Mouse (Mus musculus) thymus, postnatal 14 days (tissue): ENCODE results near the gene Setd3.

Source experiments
- DNase-seq: peaks from one replicate; pipeline ENCODE4 v3.0.0; 2021

The Setd3 gene

DNA sequence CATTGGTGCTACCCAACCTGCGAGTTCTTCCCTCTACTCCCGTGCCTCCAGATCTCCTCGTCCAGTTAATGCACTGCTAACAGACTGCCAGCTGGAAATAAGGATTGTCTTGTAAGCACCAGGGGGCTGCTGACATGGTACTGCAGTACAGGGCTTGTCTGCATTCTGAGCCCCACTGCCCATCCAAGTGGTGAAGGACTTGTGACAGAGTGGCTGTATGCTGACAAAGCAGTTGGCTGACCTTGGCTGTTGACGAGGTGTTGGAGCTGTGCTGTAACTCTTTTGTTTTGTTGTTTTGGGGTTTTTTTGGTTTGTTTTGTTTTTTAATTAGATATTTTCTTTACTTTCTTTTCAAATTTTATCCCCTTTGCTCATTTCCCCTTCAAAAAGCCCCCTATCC is 19.3 kb upstream of the Setd3 start:
- no peak for DNase-seq

- DNase-seq = no peak
These were observed 16.6 kb upstream of the Setd3 start for GRCm38 (mm10) chr12:108195761-108196160.

- DNase-seq = no peak
These were observed 14.8 kb upstream of the Setd3 start for GRCm38 (mm10) chr12:108193878-108194277.

DNA sequence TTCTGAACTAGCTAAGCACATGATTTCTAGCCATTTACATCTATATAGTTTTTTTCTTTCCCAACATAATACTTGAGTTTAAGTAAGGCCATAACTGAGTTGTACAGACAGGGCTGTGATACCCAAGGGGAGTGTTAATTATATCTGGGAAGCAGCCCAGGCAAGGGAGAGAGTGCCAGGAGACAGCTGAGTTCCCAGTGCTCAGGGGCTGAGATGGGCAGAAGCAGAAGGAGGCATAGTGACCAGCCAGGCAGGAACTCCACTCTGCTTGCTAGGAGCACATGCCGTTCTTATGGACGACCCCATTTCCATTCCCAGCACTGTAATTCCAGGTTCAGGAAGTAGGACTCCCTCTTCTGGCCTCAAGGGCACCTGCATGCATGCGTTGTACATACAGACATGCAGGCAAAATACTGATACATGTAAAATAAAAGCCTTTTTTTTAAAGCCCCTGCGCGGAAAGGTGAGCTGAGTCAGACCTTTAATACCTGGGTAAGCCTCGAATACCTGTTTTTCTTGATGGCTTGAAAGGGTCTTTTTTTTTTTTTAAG is 8.5 kb upstream of the Setd3 start:
- no peak for DNase-seq

GRCm38 (mm10) chr12:108181716-108182115 is 2.6 kb upstream of the Setd3 start:
- no peak for DNase-seq

- peak; percentile 99 for DNase-seq
These were observed 480 bp upstream of the Setd3 start, which contains the start of gene Ccnk for GRCm38 (mm10) chr12:108179321-108180266. Gene Ccnk (plus strand): TSS chr12:108179579.

DNA sequence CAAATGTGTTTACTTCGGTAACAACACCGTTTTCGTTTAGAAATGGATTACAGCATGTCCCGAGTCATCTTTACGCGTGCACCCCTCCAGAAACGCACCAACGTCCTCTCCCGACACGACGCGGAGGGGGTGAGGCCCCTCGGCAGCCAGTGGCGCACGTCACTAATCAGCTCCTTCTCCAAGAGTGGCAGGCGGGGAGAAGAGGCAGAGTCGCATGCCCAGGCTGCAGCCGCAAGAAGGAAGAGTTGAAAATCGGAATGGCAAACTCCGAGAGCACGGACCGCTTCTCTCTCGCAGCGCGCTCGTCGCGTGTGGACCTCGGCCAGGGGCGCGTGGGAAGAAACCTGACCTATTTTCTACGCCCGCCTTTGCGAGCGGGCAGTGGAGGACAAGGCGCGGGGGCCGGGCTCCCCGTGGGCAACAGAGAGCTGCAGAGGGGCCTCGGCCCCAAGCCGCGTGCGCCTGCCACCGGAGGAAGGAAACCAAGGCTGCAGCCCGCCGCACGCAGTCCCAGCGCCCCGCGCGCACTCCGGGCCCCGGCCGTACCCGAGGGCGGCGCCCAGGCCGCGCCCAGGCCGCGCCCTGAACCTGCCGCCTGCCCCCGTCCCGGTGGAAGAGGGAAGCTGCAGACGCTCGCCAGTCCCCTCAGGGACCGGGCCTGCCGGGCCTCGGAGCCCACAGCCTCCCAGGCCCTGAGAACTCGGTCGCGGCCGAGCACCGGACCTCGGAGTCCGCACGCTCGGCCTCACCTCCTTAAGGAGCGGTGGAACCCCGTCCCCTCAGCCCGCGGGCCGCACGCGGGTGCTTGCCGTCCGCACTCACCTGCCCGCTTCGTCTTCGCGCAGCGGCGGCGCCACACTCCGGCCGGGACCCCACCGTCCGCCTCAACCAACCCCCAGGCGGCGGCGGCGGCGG is 526 bp downstream of the Setd3 start:
- DNase-seq = peak; percentile 67

GRCm38 (mm10) chr12:108176366-108176765 is 2.7 kb downstream of the Setd3 start:
- no peak for DNase-seq

DNA sequence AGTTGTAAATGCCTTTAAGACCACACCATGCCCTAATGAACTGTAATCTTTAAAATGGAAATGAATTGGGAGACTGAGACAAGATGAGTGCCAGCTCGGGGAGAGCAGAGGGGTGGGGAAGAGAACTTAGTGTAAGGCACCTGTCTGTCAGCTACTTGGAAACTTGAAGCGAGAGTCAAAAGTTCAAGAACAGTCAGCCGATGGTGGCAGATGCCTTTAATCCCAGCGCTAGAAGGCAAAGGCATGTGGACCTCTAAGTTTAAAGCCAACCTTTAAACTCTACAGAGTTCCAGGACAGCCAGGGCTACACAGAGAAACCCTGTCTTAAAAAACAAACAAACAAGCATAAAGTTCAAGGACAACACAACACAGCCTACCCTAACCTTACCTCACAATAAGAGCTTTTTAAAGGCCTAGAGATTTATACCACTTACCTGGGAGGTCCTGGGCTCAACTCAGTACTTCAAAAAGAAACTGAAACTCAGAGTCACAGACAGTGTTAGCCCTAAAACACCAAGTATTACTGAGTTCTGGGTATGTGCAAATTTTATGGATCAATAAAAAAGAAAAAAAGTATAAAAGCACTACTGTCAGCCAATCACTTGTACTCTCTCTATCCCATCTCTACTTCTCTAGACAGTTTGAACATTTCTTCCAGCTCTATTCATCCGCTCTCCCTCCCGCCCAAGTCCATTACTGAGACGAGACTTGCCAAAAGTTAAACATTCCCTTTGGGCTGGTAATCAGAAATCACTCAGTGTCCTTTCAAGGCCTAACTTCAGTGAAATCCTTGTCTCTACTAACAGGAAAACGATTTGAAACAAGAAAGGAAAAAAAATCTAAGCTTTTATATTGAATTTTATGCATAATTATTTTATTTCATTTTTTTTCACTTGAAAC is 4.3 kb downstream of the Setd3 start:
- no peak for DNase-seq

GRCm38 (mm10) chr12:108172639-108173038 is 6.5 kb downstream of the Setd3 start:
- no peak for DNase-seq

GRCm38 (mm10) chr12:108171336-108171735 is 7.8 kb downstream of the Setd3 start:
- DNase-seq = no peak

DNA sequence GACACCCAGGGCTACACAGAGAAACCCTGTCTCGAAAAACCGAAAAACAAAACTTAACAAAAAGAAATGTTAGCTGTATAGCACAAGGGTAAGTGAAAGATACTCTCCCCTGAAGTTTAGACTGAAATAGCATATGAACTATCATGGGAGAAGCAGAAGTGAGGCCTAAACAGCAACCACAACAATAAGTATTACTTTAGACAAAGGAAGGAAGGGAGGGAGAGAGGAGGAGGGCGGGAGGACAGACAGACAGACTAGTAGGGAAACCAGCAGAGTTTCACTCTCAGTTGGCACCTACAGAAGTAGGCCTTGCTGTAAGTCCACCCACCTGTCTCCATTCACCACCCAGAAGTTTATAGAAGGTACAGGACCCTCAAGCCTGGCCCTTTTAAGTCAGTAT is 8.6 kb downstream of the Setd3 start:
- DNase-seq = no peak

DNA sequence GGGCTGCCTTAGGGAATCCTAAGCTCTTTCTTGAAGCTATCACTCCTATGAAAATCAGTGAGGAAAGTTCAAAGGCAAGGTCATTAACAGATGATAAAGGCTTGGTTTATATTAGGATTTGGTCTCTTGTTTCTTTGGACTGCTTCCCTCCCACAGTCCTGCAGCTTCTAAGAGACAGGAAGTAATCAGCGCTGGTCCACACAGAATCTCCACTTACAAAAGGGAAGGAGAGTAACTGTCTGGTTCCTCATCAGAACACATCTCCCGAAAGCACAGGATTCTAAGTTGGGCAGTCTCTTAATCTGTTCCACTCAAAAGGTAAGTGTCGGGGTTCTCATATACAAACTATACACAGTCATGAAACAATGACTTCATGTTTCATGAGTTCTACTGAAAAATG is 10.2 kb downstream of the Setd3 start:
- DNase-seq = no peak

- no peak for DNase-seq
These were observed 15.4 kb downstream of the Setd3 start for GRCm38 (mm10) chr12:108163706-108164105.

- DNase-seq = peak; percentile 35
These were observed 17.1 kb downstream of the Setd3 start for GRCm38 (mm10) chr12:108162036-108162435.

GRCm38 (mm10) chr12:108159863-108160262 is 19.3 kb downstream of the Setd3 start:
- no peak for DNase-seq

DNA sequence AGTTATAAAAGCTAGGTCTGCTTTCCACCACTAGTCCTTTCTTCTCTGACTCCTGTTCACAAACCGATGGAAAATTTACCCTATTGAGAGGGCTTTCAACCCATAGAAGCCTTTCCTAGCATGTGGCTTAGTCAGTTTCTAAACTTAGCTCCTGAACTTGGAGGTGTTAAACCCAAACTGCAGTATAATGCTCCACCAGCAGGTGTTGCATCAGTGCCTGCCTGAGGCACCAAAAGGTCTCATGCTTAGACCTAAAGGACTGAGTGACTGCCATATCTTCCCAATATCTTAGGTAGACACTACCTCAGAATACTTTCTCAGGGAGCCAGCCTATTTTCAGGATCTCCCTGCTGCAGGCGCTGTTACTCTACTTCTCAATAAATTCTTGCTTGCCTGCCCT is 26.4 kb downstream of the Setd3 start:
- peak; percentile 11 for DNase-seq

DNA sequence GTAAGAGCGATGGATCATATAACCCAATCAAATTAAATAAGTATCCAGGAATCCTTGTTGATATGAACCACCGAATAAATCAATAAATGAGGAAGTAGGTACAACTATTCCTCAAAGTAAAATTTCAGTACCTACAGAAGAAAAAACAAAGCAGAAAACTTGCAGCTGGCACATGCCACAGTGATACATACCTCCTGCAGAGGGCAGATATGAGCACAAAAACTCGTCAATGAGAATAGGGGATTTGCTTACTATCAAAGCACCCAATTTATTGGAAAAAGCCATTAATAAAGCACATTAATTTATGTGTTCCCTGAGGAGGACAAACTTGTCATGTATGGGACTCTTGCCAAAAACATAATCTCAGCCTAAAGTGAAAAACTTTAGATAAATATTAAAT is 29.4 kb downstream of the Setd3 start:
- DNase-seq = no peak

DNA sequence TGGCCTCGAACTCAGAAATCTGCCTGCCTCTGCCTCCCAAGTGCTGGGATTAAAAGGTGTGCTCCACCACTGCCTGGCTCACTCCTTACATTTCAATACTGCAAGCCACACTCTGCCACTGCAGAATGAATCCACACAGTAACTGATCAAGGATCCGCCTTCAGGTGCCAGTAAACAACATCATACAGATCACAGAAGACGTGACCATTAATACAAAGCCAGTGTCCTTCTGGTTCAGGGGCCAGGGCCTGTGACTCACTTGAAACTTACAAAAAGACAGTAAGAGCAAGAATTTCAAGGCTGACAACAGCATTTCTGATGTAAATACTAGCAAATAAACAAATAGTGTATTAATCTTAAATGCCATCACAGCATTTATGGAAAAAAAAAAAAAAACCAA is 33.9 kb downstream of the Setd3 start:
- DNase-seq = no peak

DNA sequence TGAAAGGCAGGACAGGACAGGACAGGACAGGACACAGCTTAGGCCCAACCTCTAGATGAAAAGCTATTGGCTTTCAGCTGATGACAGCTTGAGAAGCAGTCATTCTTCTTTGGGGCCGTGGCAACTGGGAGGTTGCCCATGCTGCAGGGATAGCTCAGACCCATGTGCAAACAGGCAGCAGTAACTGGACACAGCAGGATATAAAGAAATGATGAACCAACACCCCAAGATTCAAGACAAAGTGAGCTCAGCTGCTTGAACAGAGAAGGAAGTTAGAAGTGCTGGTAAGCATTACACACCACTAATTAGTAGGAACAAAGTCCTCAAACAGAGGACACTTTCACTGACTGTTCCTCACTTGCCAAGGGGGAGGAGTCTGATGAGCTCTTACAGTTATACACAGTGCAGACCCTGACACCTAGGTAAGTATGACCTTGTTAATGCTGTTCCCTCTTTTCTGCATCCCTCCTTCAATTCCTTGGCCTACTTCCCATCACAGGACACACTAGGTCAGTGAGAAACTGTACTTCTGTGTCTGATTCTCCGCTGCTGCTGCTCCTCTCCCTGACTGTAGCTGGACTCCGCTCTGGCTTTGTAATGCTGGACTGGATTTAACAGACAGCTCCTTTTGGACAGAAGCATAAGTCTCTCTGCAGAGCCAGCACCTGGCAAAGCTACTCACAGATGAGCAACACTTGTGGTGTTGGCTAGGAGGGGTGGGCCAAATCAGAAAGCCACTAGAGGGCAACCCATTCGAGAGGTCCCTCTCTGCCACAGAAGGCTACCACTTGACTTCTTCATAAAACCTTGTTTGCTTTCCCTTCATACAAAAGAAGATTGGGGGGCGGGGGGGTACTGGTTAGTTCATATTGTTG is 35.3 kb downstream of the Setd3 start:
- DNase-seq = no peak

DNA sequence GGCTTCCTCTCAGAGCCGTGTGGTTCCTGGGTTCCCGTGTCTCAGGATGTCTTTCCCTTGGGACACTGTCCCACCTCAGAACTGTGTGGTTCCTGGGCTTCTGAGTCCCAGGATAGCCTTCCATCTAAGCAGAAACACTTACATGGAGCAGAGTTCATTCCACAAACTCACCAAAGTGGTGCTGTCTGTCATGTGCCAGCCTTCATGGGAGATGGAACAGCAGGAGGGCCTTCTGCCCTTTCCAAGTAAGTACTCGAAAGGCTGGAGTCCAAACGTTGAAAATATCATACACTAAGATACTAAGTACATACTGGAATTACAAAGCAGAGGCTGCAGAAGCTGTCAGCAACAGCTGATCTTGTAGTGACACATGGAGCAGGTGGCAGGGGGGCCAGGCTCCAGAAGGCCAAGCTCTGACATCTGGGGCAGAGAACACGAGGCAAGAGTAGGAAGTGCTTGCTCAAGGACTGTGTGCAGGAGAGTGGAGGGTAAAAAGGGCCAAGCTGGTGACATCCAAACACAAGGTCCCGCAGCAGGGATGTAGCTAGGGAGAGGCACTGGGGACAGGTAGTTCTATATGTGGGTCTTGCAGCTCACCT is 43.4 kb downstream of the Setd3 start:
- no peak for DNase-seq
